Mouse (Mus musculus): ENCODE data around the gene Kifap3.

The Kifap3 gene

GRCm38 (mm10) chr1:163964008-163964689 lies 184.8 kb downstream of the Kifap3 start:
- no peak for DNase-seq (ENCODE audit: low read depth, low spot score)
